Mouse (Mus musculus) Patski (cell line): Measurements from ENCODE around the gene Samd4b. TPM values are rescaled to one million over a fixed set of nuclear protein-coding genes. Genes with fewer than 3 reads are reported as not detected.

ENCODE experiments used
- ATAC-seq: fragments of 100-300 bp; one replicate; pipeline ENCODE4 v1.8.0; 2021
- CTCF ChIA-PET: fragments of 350-600 bp; sonication (Branson Sonifier 250); formaldehyde crosslinking; loops from one replicate; lab custom pipeline; 2022; ENCODE audit warnings: inconsistent platforms; lab: Charles Lee
- POLR2A ChIA-PET: fragments of 350-600 bp; sonication (Branson Sonifier 250); formaldehyde crosslinking; loops from one replicate; lab custom pipeline; 2022; ENCODE audit warnings: antibody characterized with exemption, inconsistent platforms; lab: Charles Lee
- DNase-seq: peaks from one replicate; pipeline ENCODE4 v3.0.0-alpha.2; 2011; ENCODE audit warnings: low read depth, low spot score
- H3K27me3 ChIP-seq: fragments of 371-371 bp; one replicate; pipeline ENCODE4 v1.5.1; 2021
- CTCF ChIP-seq: fragments of 100-300 bp; IDR thresholded peaks from one replicate; pipeline ENCODE4 v1.5.1; 2021
- in situ Hi-C: fragments of 300-500 bp; cut with MboI; formaldehyde crosslinking; loops from 3 replicates; pipeline ENCODE4 v1.11.1; 2018; ENCODE audit warnings: low pct_unique_long_range_greater_than_20kb, mixed read lengths
- polyA plus RNA-seq: library from polyadenylated mRNA; unstranded; gene quantifications from one replicate; pipeline ENCODE4 v1.2.3, GENCODE M21; 2021

Samd4b gene
- polyA plus RNA-seq, 1 experiment from 2014 or later = 79.6 TPM

- no peaks in the 10 kb centered on the region for H3K27me3 ChIP-seq
- no peak for TF ChIP-seq CTCF
- DNase-seq (no peak), ATAC-seq (peak; percentile 33)
- in situ Hi-C loops = no loop called here
- POLR2A ChIA-PET = interaction anchor here (1.0 to 2.8 kb wide), 3 partner anchors 15 to 25 kb away, joined by 3 to 12 read pairs (median 3); partner anchors contain the start of gene Plekhg2
- CTCF ChIA-PET = interaction anchor here (1.4 to 2.5 kb wide), 4 partner anchors 8 to 31 kb away, joined by 3 to 14 read pairs (median 6); no protein-coding TSS in a partner anchor
Observed at GRCm38 (mm10) chr7:28356981-28357380, 241.0 kb downstream of the Samd4b start.

- DNase-seq = no peak
- in situ Hi-C loops = no loop called here
- no peak for ATAC-seq
- CTCF ChIA-PET = no interaction called here
- no peak for TF ChIP-seq CTCF
- H3K27me3 ChIP-seq = no peaks in the 10 kb centered on the region
- POLR2A ChIA-PET = no interaction called here
Observed at GRCm38 (mm10) chr7:28355221-28355620, 242.7 kb downstream of the Samd4b start.

- DNase-seq = no peak
- in situ Hi-C loops = no loop called here
- ChIA-PET POLR2A (no interaction called here), CTCF (no interaction called here)
- TF ChIP-seq CTCF = no peak
- H3K27me3 ChIP-seq = no peaks in the 10 kb centered on the region
- no peak for ATAC-seq
Observed at GRCm38 (mm10) chr7:28354596-28354995, 243.3 kb downstream of the Samd4b start.

GRCm38 (mm10) chr7:28354113-28354581, 243.8 kb downstream of the Samd4b start:
- DNase-seq (no peak), ATAC-seq (no peak)
- no peak for TF ChIP-seq CTCF
- POLR2A ChIA-PET = no interaction called here
- in situ Hi-C loops = no loop called here
- CTCF ChIA-PET = interaction anchor here (1.3 kb wide), 1 partner anchor 10 kb away, joined by 8 read pairs; no protein-coding TSS in a partner anchor
- H3K27me3 ChIP-seq = no peaks in the 10 kb centered on the region

- TF ChIP-seq CTCF = no peak
- DNase-seq (no peak), ATAC-seq (no peak)
- in situ Hi-C loops = no loop called here
- ChIA-PET POLR2A (interaction anchor here (1.7 kb wide), 1 partner anchor 18 kb away, joined by 6 read pairs; no protein-coding TSS in a partner anchor), CTCF (interaction anchor here (0.7 to 1.3 kb wide), 3 partner anchors 9 to 37 kb away, joined by 3 to 8 read pairs (median 3); no protein-coding TSS in a partner anchor)
- no peaks in the 10 kb centered on the region for H3K27me3 ChIP-seq
Observed at GRCm38 (mm10) chr7:28353267-28353666, 244.7 kb downstream of the Samd4b start.

- no peaks in the 10 kb centered on the region for H3K27me3 ChIP-seq
Observed at GRCm38 (mm10) chr7:28351676-28352191, 246.2 kb downstream of the Samd4b start.

GRCm38 (mm10) chr7:28350155-28350883, 247.6 kb downstream of the Samd4b start, which contains the start of gene Rps16:
Rps16 (plus strand) TSS chr7:28350652.
- ChIA-PET CTCF (interaction anchor here (1.0 kb wide), 1 partner anchor 36 kb away, joined by 3 read pairs; no protein-coding TSS in a partner anchor), POLR2A (interaction anchor here (1.0 to 2.2 kb wide), 2 partner anchors 25 to 32 kb away, joined by 6 to 7 read pairs; no protein-coding TSS in a partner anchor)
- in situ Hi-C loops = no loop called here

More at GRCm38 (mm10) chr7:28351676-28352191, 246.2 kb downstream of the Samd4b start:
- ChIA-PET POLR2A (interaction anchor here (1.4 to 2.2 kb wide), 2 partner anchors 17 to 30 kb away, joined by 3 to 7 read pairs; no protein-coding TSS in a partner anchor), CTCF (interaction anchor here (0.7 to 1.0 kb wide), 2 partner anchors 24 to 28 kb away, joined by 3 read pairs; partner anchors contain the start of gene Zfp36)
- DNase-seq (no peak), ATAC-seq (no peak)
- TF ChIP-seq CTCF = no peak
- in situ Hi-C loops = no loop called here

More at GRCm38 (mm10) chr7:28350155-28350883, 247.6 kb downstream of the Samd4b start, which contains the start of gene Rps16:
- no peaks in the 10 kb centered on the region for H3K27me3 ChIP-seq
- DNase-seq = peak; percentile 88
- peak; percentile 51 for ATAC-seq
- TF ChIP-seq CTCF = no peak

Other genes with a start within 250 kb of the Samd4b start
- 713 TPM for gene Rps16, start 247.5 kb downstream of the Samd4b start, polyA plus RNA-seq
- gene Plekhg2, start 225.5 kb downstream of the Samd4b start, polyA plus RNA-seq = 45.3 TPM
- gene Zfp36, start 217.9 kb downstream of the Samd4b start, polyA plus RNA-seq = 90.4 TPM
- 32.4 TPM for gene Med29, start 205.4 kb downstream of the Samd4b start, polyA plus RNA-seq
- 104 TPM for gene Paf1, start 205.2 kb downstream of the Samd4b start, polyA plus RNA-seq
- gene Gmfg, start 160.7 kb downstream of the Samd4b start, polyA plus RNA-seq = 0.58 TPM
- gene Lrfn1, start 146.2 kb downstream of the Samd4b start, polyA plus RNA-seq = 2.6 TPM
- gene Ifnl2, start 87.7 kb downstream of the Samd4b start, polyA plus RNA-seq = not detected
- not detected for gene Ifnl3, start 75.3 kb downstream of the Samd4b start, polyA plus RNA-seq
- not detected for gene Sycn, start 57.3 kb downstream of the Samd4b start, polyA plus RNA-seq
- gene Nccrp1, start 50.9 kb downstream of the Samd4b start, polyA plus RNA-seq = not detected
- gene Pak4, start within 50 bp of the Samd4b start, polyA plus RNA-seq = 49.3 TPM
- gene Acp7, start 33.2 kb upstream of the Samd4b start, polyA plus RNA-seq = not detected
- gene Fbxo27, start 94.7 kb upstream of the Samd4b start, polyA plus RNA-seq = not detected
- gene Fbxo17, start 118.7 kb upstream of the Samd4b start, polyA plus RNA-seq = 5.9 TPM
- gene Mrps12, start 143.7 kb upstream of the Samd4b start, polyA plus RNA-seq = 65.8 TPM
- 14.8 TPM for gene Sars2, start 143.8 kb upstream of the Samd4b start, polyA plus RNA-seq
- not detected for gene Ccer2, start 158.0 kb upstream of the Samd4b start, polyA plus RNA-seq
- 103 TPM for gene Sirt2, start 168.6 kb upstream of the Samd4b start, polyA plus RNA-seq
- gene Nfkbib, start 169.4 kb upstream of the Samd4b start, polyA plus RNA-seq = 37.2 TPM
- 2.6 TPM for gene Rinl, start 190.8 kb upstream of the Samd4b start, polyA plus RNA-seq
- 309 TPM for gene Hnrnpl, start 210.4 kb upstream of the Samd4b start, polyA plus RNA-seq
- gene Ech1, start 227.1 kb upstream of the Samd4b start, polyA plus RNA-seq = 208 TPM
- 4.1 TPM for gene Lgals4, start 235.7 kb upstream of the Samd4b start, polyA plus RNA-seq